Comparison of ENCODE assay signal across 25 mouse cellular contexts in the genomic region with DNA sequence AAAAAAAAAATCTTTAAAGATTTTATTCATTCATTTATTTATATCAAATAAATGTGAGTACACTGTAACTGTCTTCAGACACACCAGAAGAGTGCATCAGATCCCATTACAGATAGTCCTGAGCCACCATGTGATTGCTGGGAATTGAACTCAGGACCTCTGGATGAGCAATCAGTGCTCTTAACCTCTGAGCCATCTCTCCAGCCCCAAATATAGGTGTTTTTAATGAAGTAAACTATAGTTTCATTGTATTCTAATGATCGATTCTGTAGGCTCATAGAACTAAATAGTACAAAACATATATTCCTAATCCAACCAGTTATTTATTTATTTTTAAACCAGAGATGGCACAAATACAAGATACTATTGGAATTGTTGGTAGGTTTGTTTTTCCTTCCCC.
"Had no signal": no experiment of that assay in that cellular context is flagged by ENCODE, and none has a peak within 500 bp of the region (broad histone marks: within the 10 kb centered on the region; RNA-seq: fewer than 3 reads in every experiment).

No protein-coding gene starts in this region.

- H3K9ac ChIP-seq: heart, embryonic 13.5 days; heart, embryonic 15.5 days; hindbrain, embryonic 12.5 days; hindbrain, embryonic 14.5 days; intestine, embryonic 15.5 days; limb, embryonic 12.5 days had no signal

- DNase-seq: gastrocnemius, postnatal 14 days; gastrocnemius, postnatal 36 days; heart, adult 11 months; heart, adult 2 months; heart, postnatal 14 days; heart, postnatal 4 days; kidney, adult 18-20 months; kidney, adult 8-10 months; kidney, postnatal 10 days; kidney, postnatal 25 days; kidney, postnatal 4 days had no signal

- H3K9me3 ChIP-seq: heart, embryonic 13.5 days; heart, embryonic 15.5 days; hindbrain, embryonic 10.5 days; intestine, embryonic 15.5 days; limb, embryonic 10.5 days; limb, embryonic 12.5 days had no signal

- H3K4me1 ChIP-seq: heart, embryonic 15.5 days; hindbrain, embryonic 10.5 days; hindbrain, embryonic 12.5 days; intestine, embryonic 15.5 days; limb, embryonic 10.5 days; limb, embryonic 12.5 days had no signal

- ATAC-seq: hindbrain, embryonic 16.5 days; inflammation-experienced regulatory T-cells, adult 6 months; intestine, embryonic 15.5 days; intestine, postnatal 0 days had no signal

- H3K36me3 ChIP-seq: heart, embryonic 13.5 days; heart, embryonic 15.5 days; hindbrain, embryonic 10.5 days; hindbrain, embryonic 12.5 days; intestine, embryonic 15.5 days; limb, embryonic 10.5 days; limb, embryonic 12.5 days had no signal

- H3K4me2 ChIP-seq: heart, embryonic 11.5 days; heart, embryonic 13.5 days; heart, embryonic 15.5 days; hindbrain, embryonic 12.5 days; hindbrain, embryonic 14.5 days; intestine, embryonic 15.5 days; limb, embryonic 12.5 days had no signal

- H3K27me3 ChIP-seq: heart, embryonic 13.5 days; heart, embryonic 15.5 days; hindbrain, embryonic 12.5 days; intestine, embryonic 15.5 days; limb, embryonic 12.5 days had no signal

- H3K4me3 ChIP-seq: heart, adult 2 months; heart, embryonic 13.5 days; heart, embryonic 15.5 days; hindbrain, embryonic 10.5 days; hindbrain, embryonic 12.5 days; intestine, embryonic 15.5 days; layer of hippocampus, adult 2 months; left cerebral cortex, adult 2 months; limb, embryonic 10.5 days; limb, embryonic 12.5 days had no signal

- H3K27ac ChIP-seq: heart, adult 2 months; heart, embryonic 13.5 days; heart, embryonic 15.5 days; hindbrain, embryonic 10.5 days; hindbrain, embryonic 12.5 days; hindbrain, embryonic 14.5 days; intestine, embryonic 15.5 days; layer of hippocampus, adult 2 months; limb, embryonic 10.5 days; limb, embryonic 12.5 days had no signal
